Mouse (Mus musculus): ENCODE data around the gene Gm13278. TPM values are rescaled to one million over a fixed set of nuclear protein-coding genes. Genes with fewer than 3 reads are reported as not detected.

Gm13278 gene
- polyA plus RNA-seq, 1 experiment from 2014 or later: not detected

GRCm38 (mm10) chr4:88841438-88841911, 50.1 kb downstream of the Gm13278 start, which contains the start of gene Ifna4:
TSS of gene Ifna4 (plus strand) at chr4:88841861.
- no peaks in the 10 kb centered on the region for H3K9me3 ChIP-seq (replicated peaks; ENCODE audit: control insufficient read depth, low read length)
- no peaks in the 10 kb centered on the region for H3K36me3 ChIP-seq (ENCODE audit: control insufficient read depth, insufficient read depth, low read length)
- 51% methylated on average over 2 of the region's 2 CpGs for WGBS
- no peak within 1 kb of the TSS for H3K4me2 ChIP-seq (ENCODE audit: low read depth, low read length)
- no peak within 1 kb of the TSS for H3K27ac ChIP-seq (ENCODE audit: low read length)
- no peaks in the 10 kb centered on the region for H3K27me3 ChIP-seq (ENCODE audit: control insufficient read depth, insufficient read depth, low read length)
- no peaks in the 10 kb centered on the region for H3K4me1 ChIP-seq (ENCODE audit: control insufficient read depth, insufficient read depth, low read length)
- no peak within 1 kb of the TSS for H3K9ac ChIP-seq (ENCODE audit: low read length)
- no peak for ATAC-seq (ENCODE audit: insufficient read depth, low FRiP score)
- no peak within 1 kb of the TSS for H3K4me3 ChIP-seq (replicated peaks; ENCODE audit: low read length)

Other genes with a start within 250 kb of the Gm13278 start
- gene Ifna15, start 233.3 kb upstream of the Gm13278 start, polyA plus RNA-seq (2015; fragmentation: Nextera tagmentation; extraction: Ambion mirVana): not detected in 2 replicates
- not detected in 2 replicates for gene Ifna14, start 219.8 kb upstream of the Gm13278 start, polyA plus RNA-seq (2015; fragmentation: Nextera tagmentation; extraction: Ambion mirVana)
- not detected in 2 replicates for gene Ifna9, start 199.2 kb upstream of the Gm13278 start, polyA plus RNA-seq (2015; fragmentation: Nextera tagmentation; extraction: Ambion mirVana)
- not detected in 2 replicates for gene Ifna12, start 188.2 kb upstream of the Gm13278 start, polyA plus RNA-seq (2015; fragmentation: Nextera tagmentation; extraction: Ambion mirVana)
- gene C87499, start 157.1 kb upstream of the Gm13278 start, polyA plus RNA-seq (2015; fragmentation: Nextera tagmentation; extraction: Ambion mirVana): not detected in 2 replicates
- not detected in 2 replicates for gene Ifna13, start 147.1 kb upstream of the Gm13278 start, polyA plus RNA-seq (2015; fragmentation: Nextera tagmentation; extraction: Ambion mirVana)
- not detected in 2 replicates for gene Ifna16, start 114.6 kb upstream of the Gm13278 start, polyA plus RNA-seq (2015; fragmentation: Nextera tagmentation; extraction: Ambion mirVana)
- gene Ifna2, start 107.6 kb upstream of the Gm13278 start, polyA plus RNA-seq (2015; fragmentation: Nextera tagmentation; extraction: Ambion mirVana): not detected in 2 replicates
- not detected in 2 replicates for gene Ifnab, start 100.2 kb upstream of the Gm13278 start, polyA plus RNA-seq (2015; fragmentation: Nextera tagmentation; extraction: Ambion mirVana)
- 0.36 and 0.51 TPM in 2 replicates for gene Gm26566, start 69.7 kb upstream of the Gm13278 start, polyA plus RNA-seq (2015; fragmentation: Nextera tagmentation; extraction: Ambion mirVana)
- 83.6 and 87.9 TPM in 2 replicates for gene Klhl9, start 69.1 kb upstream of the Gm13278 start, polyA plus RNA-seq (2015; fragmentation: Nextera tagmentation; extraction: Ambion mirVana)
- gene Gm13271, start 36.7 kb upstream of the Gm13278 start, polyA plus RNA-seq (2015; fragmentation: Nextera tagmentation; extraction: Ambion mirVana): not detected in 2 replicates
- 0.19 and 0.26 TPM in 2 replicates for gene Gm13283, start 31.4 kb upstream of the Gm13278 start, polyA plus RNA-seq (2015; fragmentation: Nextera tagmentation; extraction: Ambion mirVana)
- gene Gm13290, start 17.7 kb upstream of the Gm13278 start, polyA plus RNA-seq (2015; fragmentation: Nextera tagmentation; extraction: Ambion mirVana): 0.59 and 0.89 TPM in 2 replicates
- gene Gm13289, start 14.6 kb upstream of the Gm13278 start, polyA plus RNA-seq (2015; fragmentation: Nextera tagmentation; extraction: Ambion mirVana): not detected in 2 replicates
- gene Gm13272, start 11.7 kb upstream of the Gm13278 start, polyA plus RNA-seq (2015; fragmentation: Nextera tagmentation; extraction: Ambion mirVana): 0.28 TPM in 1 of 2 replicates, not detected in the other
- 0.48 TPM in 1 of 2 replicates, not detected in the other for gene Ifnz, start 9.4 kb upstream of the Gm13278 start, polyA plus RNA-seq (2015; fragmentation: Nextera tagmentation; extraction: Ambion mirVana)
- not detected in 2 replicates for gene Gm13276, start 5.8 kb upstream of the Gm13278 start, polyA plus RNA-seq (2015; fragmentation: Nextera tagmentation; extraction: Ambion mirVana)
- not detected in 2 replicates for gene Gm13277, start 2.9 kb upstream of the Gm13278 start, polyA plus RNA-seq (2015; fragmentation: Nextera tagmentation; extraction: Ambion mirVana)
- not detected in 2 replicates for gene Gm13275, start 2.9 kb downstream of the Gm13278 start, polyA plus RNA-seq (2015; fragmentation: Nextera tagmentation; extraction: Ambion mirVana)
- not detected in 2 replicates for gene Gm13279, start 5.8 kb downstream of the Gm13278 start, polyA plus RNA-seq (2015; fragmentation: Nextera tagmentation; extraction: Ambion mirVana)
- 0.70 and 1.1 TPM in 2 replicates for gene Gm13285, start 8.1 kb downstream of the Gm13278 start, polyA plus RNA-seq (2015; fragmentation: Nextera tagmentation; extraction: Ambion mirVana)
- not detected in 2 replicates for gene Gm13287, start 11.7 kb downstream of the Gm13278 start, polyA plus RNA-seq (2015; fragmentation: Nextera tagmentation; extraction: Ambion mirVana)
- 0.06 and 0.15 TPM in 2 replicates for gene Gm13288, start 14.0 kb downstream of the Gm13278 start, polyA plus RNA-seq (2015; fragmentation: Nextera tagmentation; extraction: Ambion mirVana)
- gene Ifna7, start 24.7 kb downstream of the Gm13278 start, polyA plus RNA-seq (2015; fragmentation: Nextera tagmentation; extraction: Ambion mirVana): not detected in 2 replicates
- not detected in 2 replicates for gene Ifna11, start 28.4 kb downstream of the Gm13278 start, polyA plus RNA-seq (2015; fragmentation: Nextera tagmentation; extraction: Ambion mirVana)
- not detected in 2 replicates for gene Ifna6, start 35.9 kb downstream of the Gm13278 start, polyA plus RNA-seq (2015; fragmentation: Nextera tagmentation; extraction: Ambion mirVana)
- not detected in 2 replicates for gene Ifna5, start 44.0 kb downstream of the Gm13278 start, polyA plus RNA-seq (2015; fragmentation: Nextera tagmentation; extraction: Ambion mirVana)
- not detected in 2 replicates for gene Ifna4, start 50.3 kb downstream of the Gm13278 start, polyA plus RNA-seq (2015; fragmentation: Nextera tagmentation; extraction: Ambion mirVana)
- gene Ifna1, start 58.5 kb downstream of the Gm13278 start, polyA plus RNA-seq (2015; fragmentation: Nextera tagmentation; extraction: Ambion mirVana): not detected in 2 replicates
- gene Ifne, start 88.7 kb downstream of the Gm13278 start, polyA plus RNA-seq (2015; fragmentation: Nextera tagmentation; extraction: Ambion mirVana): not detected in 2 replicates

Measured in stomach, embryonic 16.5 days (tissue).